In genomic region chr16:43505314-43505950, GRCm38 (mm10) we compare ENCODE assay signal across 8 mouse cellular contexts.
DNase-seq lines count a peak whose midpoint lies in the region; ATAC-seq and TF ChIP-seq lines count a peak whose summit lies in the region.

No protein-coding gene starts in this region.

- no peaks in the 10 kb centered on the region for H3K9me3 ChIP-seq in hindbrain, embryonic 14.5 days (ENCODE audit: control insufficient read depth, low read length)

- WGBS in hindbrain, embryonic 14.5 days: 18% methylated on average over 9 of the region's 9 CpGs
- 77% methylated on average over 9 of the region's 9 CpGs for WGBS in small intestine, adult 2 months

- H3K4me1 ChIP-seq in testis, adult 2 months (ENCODE audit: control insufficient read depth, insufficient read depth, low read length): no peaks in the 10 kb centered on the region; the same call in 1 of the 2 replicates
- H3K4me1 ChIP-seq in hindbrain, embryonic 14.5 days (replicated peaks; ENCODE audit: control insufficient read depth, insufficient read depth, low read length): peaks cover 46% of the 10 kb centered on the region
- H3K4me1 ChIP-seq in small intestine, adult 2 months (ENCODE audit: control insufficient read depth, insufficient read depth, insufficient read length, low read length): peaks cover 2% of the 10 kb centered on the region; the same call in 1 of the 2 replicates

- peak overlapping the region; percentile 73 for H3K4me2 ChIP-seq in hindbrain, embryonic 14.5 days (replicated peaks)

- peak overlapping the region; percentile 58 for H3K27ac ChIP-seq in testis, adult 2 months (ENCODE audit: control insufficient read depth, insufficient read depth, low read depth, low read length)
- H3K27ac ChIP-seq in hindbrain, embryonic 14.5 days: peak overlapping the region; percentile 76
- peak overlapping the region; percentile 38 for H3K27ac ChIP-seq in small intestine, adult 2 months (ENCODE audit: insufficient read depth, low read depth, low read length)

- peak overlapping the region; percentile 79 for H3K9ac ChIP-seq in hindbrain, embryonic 14.5 days

- ATAC-seq in hindbrain, embryonic 14.5 days (ENCODE audit: low FRiP score): no peak

- intact Hi-C loops in heart, postnatal 10 days (cut with DNase I): loop anchor here (5.0 kb wide), 1 partner anchor 67 kb away; no protein-coding TSS in a partner anchor

- TF ChIP-seq POLR2A in testis, adult 2 months (IDR thresholded peaks at IDR 0.05; ENCODE audit: control insufficient read depth, low read depth, low read length): no peak
- no peak for TF ChIP-seq POLR2A in small intestine, adult 2 months (IDR thresholded peaks at IDR 0.05; ENCODE audit: low read depth, low read length)

- DNase-seq in heart, adult 11 months: peak; percentile 85
- no peak for DNase-seq in heart, postnatal 10 days
- no peak for DNase-seq in testis, postnatal 14 days (ENCODE audit: low spot score)
- no peak for DNase-seq in hindbrain, embryonic 14.5 days (ENCODE audit: low spot score)
- no peak for DNase-seq in right cerebral cortex, postnatal 10 days (ENCODE audit: low spot score in 2 of 2)
- DNase-seq in c-Kit-positive CD71-positive TER-119-positive erythroid progenitor cells, embryonic 14.5 days (ENCODE audit: low spot score): no peak

- no peaks in the 10 kb centered on the region for H3K27me3 ChIP-seq in testis, adult 2 months (ENCODE audit: control insufficient read depth, insufficient read depth, low read length)
- no peaks in the 10 kb centered on the region for H3K27me3 ChIP-seq in hindbrain, embryonic 14.5 days (ENCODE audit: control insufficient read depth, insufficient read depth, low read length)
- no peaks in the 10 kb centered on the region; the same call in 1 of the 2 replicates for H3K27me3 ChIP-seq in small intestine, adult 2 months (ENCODE audit: control insufficient read depth, insufficient read depth, low read length)

- no peak overlapping the region for H3K4me3 ChIP-seq in testis, adult 2 months (ENCODE audit: control insufficient read depth, low read depth, low read length)
- H3K4me3 ChIP-seq in hindbrain, embryonic 14.5 days (replicated peaks; ENCODE audit: low read length): peak overlapping the region; percentile 53
- no peak overlapping the region for H3K4me3 ChIP-seq in small intestine, adult 2 months (ENCODE audit: low read depth, low read length)

- TF ChIP-seq CTCF in testis, adult 2 months (IDR thresholded peaks at IDR 0.05; ENCODE audit: control insufficient read depth, insufficient read depth, insufficient replicate concordance, low read depth, low read length): no peak
- TF ChIP-seq CTCF in small intestine, adult 2 months (IDR thresholded peaks at IDR 0.05; ENCODE audit: extremely low read depth, insufficient read length, insufficient replicate concordance, low read depth, low read length): no peak

- no peaks in the 10 kb centered on the region for H3K36me3 ChIP-seq in testis, adult 2 months (ENCODE audit: control insufficient read depth, insufficient read depth, low read length)
- H3K36me3 ChIP-seq in hindbrain, embryonic 14.5 days (replicated peaks; ENCODE audit: control insufficient read depth, insufficient read depth): no peaks in the 10 kb centered on the region
- H3K36me3 ChIP-seq in small intestine, adult 2 months (ENCODE audit: control insufficient read depth, insufficient read depth, low read length): no peaks in the 10 kb centered on the region
